Mouse (Mus musculus) cerebellum, postnatal 4 days (tissue): Measurements from ENCODE around the gene Sema3b.
A peak's percentile ranks its signal among the peaks of the same experiment; 100 is the strongest.

Experiments
- DNase-seq, 2 experiments: peaks; one replicate each; pipeline ENCODE4 v3.0.0; 2022; ENCODE audit warnings: low spot score in 2 of 2, mixed read lengths in 1 of 2

Sema3b gene

GRCm38 (mm10) chr9:107633091-107633660 lies 24.1 kb upstream of the Sema3b start:
- peak; percentile 51 to 59 for DNase-seq

DNA sequence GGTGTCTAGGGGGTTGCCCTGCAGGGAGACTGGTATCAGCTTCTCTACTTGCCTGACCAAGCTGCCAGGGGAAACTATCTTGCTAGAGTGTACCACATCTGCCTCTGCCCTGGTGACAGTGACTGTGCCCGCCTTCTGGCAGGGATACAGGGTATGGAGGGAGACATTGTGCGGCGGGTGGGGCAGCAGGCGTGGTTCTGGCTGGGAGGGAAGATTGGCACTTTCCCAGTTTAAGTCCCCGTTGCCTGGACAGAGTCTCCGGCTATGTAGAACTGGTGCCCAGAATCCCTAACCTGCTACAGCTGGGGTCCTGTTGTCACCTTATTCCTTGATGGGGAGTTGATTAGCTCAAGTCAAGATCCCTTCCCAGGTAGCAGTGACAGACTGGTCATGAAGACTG lies 23.4 kb upstream of the Sema3b start:
- DNase-seq: peak in 1 of 2 experiments; percentile 50

GRCm38 (mm10) chr9:107631861-107632260 lies 22.8 kb upstream of the Sema3b start:
- DNase-seq: no peak

DNA sequence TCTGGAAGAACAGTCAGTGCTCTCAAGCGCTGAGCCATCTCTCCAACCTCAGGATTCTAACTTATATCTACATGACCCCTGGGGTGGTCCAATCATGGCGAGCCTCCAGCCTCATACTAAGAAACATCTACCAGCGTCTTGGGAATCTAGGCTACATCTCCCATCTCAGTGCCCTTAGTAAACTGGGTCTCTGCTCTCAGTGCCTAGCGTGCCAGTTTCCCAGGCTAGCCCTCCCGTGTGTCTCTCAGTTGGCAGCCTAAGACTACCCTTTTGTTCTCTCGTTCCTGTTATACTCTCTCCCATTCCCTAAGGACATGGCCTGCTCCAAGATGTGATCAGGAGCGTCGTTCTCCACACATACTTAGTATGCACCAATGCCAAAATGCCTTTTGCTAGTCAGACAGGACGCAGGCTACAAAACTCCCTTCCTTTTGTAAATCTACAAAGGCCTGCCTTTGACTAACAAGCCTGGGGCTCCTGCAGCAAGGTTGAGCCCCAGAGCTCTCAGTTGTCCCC lies 22.3 kb upstream of the Sema3b start:
- no peak for DNase-seq

DNA sequence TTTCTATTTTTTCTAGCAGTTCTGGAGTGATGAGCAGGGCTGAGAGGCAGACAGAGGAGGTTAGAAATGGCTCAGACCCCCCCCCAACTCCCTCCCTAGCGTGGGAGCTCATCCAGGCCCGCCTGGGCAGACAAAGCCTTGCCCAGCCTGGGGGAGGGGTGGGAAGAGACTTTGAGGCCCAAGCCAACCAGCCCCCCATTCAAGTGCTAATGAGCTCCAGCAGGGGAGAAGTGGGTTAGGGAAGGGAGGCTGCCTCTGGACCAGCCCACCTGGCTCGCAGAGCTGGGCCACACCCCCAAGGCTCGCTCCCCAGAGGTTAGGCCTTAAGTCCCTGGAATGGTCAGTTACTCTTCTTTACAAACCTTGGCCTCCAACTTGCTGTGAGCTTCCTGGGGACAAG lies 21.5 kb upstream of the Sema3b start:
- peak in 1 of 2 experiments; percentile 64 for DNase-seq

DNA sequence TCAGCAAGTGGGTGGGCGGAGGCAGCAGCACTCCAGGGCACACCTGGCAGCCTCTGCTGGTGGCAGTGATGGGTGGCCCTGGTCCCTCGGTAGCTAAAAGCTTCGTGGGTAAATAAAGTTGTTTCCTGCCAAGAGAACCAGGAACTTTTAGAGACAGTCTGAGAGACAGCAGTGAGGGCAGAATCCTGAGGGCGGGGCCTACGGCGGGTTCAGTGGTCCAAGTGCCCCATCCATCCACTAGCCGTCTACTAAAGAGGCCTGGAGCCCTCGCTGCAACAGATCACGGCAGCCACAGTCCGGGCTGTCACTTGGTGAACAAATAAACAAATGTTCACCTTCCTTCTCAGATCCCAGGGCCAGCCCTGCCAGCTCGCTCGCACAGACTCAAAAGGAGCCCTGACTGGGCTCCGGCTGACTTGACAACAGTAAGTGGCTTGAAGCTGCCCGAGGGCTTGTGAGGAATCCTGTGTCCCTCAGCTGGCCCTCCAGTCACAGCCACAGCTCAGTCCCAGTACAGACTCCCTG lies 20.9 kb upstream of the Sema3b start:
- DNase-seq: no peak

- DNase-seq: no peak
Measured at GRCm38 (mm10) chr9:107629411-107629730, 20.3 kb upstream of the Sema3b start.

DNA sequence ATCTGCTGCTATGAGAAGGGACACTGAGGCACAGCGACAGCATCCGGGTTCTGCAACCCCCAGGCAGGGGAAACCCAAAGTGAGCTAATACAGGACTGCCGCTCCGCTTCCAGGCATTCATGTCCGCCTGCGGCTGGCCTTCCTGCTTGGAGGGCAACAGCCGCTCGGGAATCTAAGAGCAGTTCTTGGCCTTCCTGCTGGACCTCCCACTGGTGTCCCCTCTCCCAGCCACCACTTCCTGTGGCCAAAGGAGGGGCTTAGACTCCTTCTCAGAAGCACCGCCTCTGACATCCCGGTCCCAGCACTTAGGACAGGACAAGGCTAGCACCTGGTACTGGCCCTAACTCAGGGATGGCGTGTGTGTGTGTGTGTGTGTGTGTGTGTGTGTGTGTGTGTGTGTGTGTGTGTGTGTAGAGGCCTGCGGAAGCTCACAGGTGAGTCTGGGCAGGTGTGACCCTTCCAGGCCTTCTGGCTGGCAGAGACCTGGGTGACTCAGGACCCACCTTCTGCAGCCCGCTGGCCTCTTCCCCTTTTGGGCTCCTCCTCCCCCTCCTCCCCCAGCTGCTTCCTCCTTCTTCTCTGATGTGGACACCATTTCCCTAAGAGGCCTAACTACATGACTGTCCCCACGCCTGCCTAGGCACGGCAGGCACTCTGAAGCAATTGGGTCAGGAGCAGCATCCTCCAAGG lies 19.8 kb upstream of the Sema3b start:
- no peak for DNase-seq

DNA sequence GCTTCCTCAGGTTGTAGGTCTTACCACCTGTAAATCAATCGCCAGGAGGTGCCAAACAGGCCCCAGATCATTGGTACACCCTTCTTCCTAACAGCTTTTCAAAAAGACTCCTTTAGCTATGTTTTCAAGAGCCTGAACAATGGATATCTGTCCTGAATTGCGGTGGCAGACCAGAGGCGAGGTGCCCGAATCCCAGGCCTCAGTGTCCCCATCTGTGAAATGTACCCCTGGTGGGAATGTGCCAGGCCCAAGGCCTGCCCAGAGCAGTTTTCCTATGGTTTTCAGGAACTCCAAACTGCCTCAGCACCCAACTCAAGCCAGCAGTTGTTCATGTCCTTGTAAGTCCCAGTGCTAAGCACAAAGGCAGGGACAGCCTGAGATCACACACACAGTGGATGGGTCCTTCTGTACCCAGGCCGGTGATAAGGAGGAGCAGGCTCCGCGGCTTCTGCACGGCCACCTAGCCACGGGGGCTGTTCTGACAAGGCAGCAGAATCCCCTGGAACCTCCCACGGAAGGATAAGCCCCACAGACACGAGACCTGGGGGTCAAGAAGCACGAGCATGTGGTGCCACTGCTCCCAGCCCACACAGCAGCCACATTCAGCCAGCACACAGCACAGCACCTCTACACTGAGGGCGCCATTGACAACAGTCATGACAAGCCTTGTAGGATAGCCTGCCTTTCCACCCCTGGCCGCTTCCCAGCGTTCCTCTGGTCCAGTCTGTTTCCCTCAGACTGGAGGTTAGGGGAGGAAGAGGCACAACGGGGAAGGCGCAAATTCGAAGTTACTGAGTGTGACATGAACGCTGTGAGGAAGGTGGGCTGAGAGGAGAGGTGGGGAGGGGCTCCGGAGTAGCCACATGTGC lies 18.6 kb upstream of the Sema3b start:
- no peak for DNase-seq

GRCm38 (mm10) chr9:107626844-107627277 lies 17.8 kb upstream of the Sema3b start:
- DNase-seq: peak; percentile 78 to 90

DNA sequence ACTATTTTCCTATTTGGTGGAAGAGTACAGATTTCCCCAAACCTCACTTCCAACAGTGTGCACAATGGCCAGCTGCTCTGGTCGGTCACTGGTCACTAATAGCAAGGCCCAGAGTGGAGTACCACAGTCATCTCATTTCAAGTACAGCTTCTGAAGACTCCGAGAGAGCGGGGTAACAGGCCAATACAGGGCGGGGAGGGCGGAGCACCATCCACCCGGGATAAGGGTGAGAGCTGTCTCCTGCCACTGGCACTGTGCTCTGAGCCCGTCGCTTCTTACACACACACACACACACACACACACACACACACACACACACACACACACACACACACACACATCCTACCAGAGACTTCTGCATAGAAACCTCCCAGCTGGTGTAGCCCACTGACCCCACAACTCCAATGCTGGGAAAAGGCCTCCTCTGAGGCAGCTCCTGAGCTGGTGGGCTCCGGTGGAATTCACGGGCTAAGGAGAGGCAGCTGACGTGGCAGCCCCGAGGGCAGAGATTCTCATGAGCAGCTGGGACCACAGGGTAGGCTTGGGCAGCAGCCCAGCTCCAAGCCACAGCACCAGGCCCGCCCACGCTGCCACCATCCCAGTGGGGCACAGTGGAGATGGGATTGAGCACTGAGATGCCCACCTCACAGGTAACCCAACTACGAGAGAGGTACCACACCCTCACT lies 17.3 kb upstream of the Sema3b start:
- DNase-seq: no peak

DNA sequence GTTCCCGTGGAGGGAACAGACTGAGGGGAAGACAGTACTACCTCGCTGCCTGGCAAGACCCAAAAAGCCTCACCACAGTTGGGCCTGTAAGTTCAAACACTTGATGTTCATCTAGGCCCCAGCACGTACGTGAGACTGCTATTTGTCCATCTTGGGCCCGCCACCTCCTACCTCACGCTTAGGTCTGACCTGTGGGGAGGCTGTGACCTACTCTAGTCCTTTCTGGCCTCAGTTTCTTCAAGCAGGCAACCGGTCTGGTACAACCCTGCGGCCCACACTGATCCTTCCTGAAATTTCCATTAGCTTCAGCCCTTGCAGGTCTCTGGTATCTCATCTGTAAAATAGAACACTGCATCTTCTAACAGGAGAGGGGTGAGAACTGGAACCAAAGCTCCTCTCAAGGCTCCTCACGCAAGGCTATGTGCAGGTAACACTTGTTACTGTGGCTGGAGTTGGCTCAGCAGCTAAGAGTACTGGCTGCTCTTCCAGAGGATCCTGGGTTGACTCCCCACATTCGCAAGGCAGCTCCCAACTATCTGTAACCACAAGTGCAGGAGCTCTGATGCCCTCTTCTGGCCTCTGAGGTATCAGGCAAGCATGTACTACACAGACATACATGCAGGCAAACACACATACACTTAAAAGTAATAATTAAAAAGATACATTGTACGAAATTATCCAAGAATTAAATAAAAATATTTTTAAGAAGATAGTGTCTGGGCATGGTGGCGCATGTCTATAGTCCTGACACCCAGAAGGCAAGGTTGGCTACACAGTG lies 16.5 kb upstream of the Sema3b start:
- no peak for DNase-seq

DNA sequence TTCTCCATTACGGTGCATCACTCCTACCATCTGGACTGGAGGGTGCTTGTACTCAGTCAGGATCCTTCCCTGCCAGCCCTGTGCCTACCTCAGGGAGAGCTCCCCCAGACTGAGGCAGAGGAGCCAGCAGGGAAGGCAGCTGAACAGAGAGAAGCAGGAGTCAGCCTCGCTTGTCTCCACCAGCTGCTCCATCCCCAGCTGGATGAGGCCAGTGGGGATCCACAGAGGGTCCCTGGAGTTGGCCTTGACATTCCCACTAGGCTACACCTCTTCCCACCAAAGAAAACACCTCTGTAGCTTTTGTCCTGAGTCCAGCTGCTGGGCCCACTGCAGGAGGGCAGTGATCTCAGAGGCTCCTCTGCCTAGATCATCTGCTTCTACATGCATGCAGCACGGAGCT lies 15.9 kb upstream of the Sema3b start:
- no peak for DNase-seq

- no peak for DNase-seq
Measured at GRCm38 (mm10) chr9:107624539-107624938, 15.5 kb upstream of the Sema3b start.

DNA sequence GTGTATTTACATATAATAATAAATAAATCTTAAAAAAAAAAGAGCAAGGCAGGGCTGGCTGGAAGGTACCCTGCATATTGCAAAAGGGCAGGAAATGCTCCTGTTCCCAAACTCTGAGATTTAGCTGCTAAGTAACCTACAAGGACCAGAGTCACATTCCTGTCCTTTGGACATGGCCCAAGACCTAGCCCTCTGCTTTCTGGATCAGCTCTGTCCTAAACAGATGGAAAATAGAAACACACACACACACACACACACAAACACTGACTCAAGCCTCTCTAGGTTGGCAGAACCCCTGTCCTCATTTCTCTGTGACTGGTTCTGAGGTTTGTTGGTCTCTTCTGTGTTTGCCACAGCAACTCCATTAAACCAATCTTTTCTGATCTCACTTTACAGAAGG lies 11.9 kb upstream of the Sema3b start:
- no peak for DNase-seq

DNA sequence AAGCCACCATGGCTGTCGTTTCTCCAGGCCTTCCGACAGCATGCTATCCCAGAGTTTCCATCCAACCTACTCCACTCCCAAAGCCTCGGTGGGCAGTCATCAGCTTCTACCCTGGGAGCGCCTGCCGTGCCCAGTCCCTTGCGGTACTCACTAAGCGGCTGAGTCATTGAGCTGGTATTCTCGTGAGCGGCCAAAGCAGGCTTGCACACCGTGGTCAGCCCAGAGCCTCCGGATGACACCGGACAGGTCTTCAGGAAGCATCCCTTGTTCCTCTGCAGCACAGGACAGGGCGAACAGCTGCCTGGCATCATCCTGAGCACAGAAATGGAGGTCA lies 10.5 kb upstream of the Sema3b start:
- no peak for DNase-seq

DNA sequence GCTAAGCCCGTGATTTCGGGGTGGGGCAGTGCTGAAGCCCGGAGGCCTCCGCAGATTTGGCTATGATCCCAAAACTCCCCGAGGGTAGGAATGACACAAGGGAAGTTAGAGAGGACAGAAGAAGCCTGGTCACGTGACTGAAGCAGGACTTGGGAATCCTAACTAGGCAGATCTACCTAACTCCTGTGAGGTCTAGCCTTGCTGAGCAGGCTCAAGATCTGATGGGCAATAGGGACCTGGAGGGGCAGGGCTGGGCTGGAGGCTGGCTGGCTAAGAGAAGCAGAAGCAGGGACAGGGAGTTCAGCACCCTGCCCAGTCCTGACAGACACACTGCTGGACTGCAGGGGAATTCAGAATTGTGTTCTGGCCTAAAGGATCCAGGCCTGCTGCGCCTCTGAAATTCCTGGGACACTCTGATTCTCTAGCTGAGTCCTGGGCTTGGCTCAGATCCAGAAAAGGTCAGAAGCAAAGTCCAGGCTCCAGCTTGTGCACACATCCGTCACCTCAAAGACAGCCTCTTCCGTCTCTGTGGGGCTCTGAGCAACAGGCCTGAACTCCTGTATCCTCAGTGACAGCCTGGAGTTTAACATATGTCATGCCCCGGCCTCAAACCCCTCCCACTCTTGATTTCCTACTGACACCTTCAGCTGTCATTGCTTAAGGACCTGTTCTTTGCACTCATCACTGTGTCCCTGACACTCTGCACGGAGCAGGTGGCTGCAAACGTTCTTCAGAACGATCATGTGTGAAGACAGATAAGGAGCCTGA lies 9.9 kb upstream of the Sema3b start:
- DNase-seq: no peak

- DNase-seq: no peak
Measured at GRCm38 (mm10) chr9:107618098-107618497, 9.1 kb upstream of the Sema3b start.

GRCm38 (mm10) chr9:107617461-107617860 lies 8.4 kb upstream of the Sema3b start:
- DNase-seq: no peak

DNA sequence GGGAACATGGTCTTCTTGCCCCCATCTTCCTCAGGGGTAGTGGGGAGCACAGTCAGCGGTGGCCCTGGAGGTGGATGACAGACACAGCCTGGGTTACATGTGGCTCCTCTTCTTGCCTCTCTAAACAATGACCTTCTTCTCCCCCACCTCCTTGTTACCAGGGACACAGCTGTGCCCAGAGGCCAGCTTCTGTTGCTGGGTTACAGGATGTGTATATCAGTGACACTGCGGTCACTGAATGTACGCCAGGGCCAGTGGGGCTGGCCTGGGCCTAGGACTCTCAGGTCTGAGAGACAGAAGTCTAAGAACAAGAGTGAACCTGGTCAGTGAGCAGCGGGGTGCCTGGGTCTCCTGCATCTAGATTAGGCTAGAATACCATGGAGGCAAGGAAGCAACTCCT lies 6.0 kb upstream of the Sema3b start:
- no peak for DNase-seq
